Mouse (Mus musculus): ENCODE measurements at regions not wholly inside any gene's neighbourhood (a gene's known extent, or its start where the extent isn't known, plus 50 kb on each side); places are given as distances from the start of the nearest gene placed in this dataset.
"Not testable (repeated sequence)": the region's sequence is repeated elsewhere in the genome, so short reads cannot be mapped to it uniquely, and the experiment has no call there.

- no peak overlapping the region for H3K4me3 ChIP-seq (ENCODE audit: low read depth, low read length)
- DNase-seq (ENCODE audit: low spot score) (no peak), ATAC-seq (replicated peaks; ENCODE audit: insufficient number of reproducible peaks, low FRiP score, low TSS enrichment, low read depth) (no peak)
- H3K4me2 ChIP-seq (ENCODE audit: low read depth, low read length), result no peak overlapping the region
- no peak overlapping the region for H3K27ac ChIP-seq (replicated peaks; ENCODE audit: low read depth, low read length)
- no peaks in the 10 kb centered on the region for H3K36me3 ChIP-seq (replicated peaks; ENCODE audit: control insufficient read depth, insufficient read depth, low read depth, low read length)
- no peaks in the 10 kb centered on the region for H3K4me1 ChIP-seq (ENCODE audit: control insufficient read depth, insufficient read depth, low read length)
- WGBS, result 78% methylated on average over 5 of the region's 5 CpGs
- H3K9ac ChIP-seq (replicated peaks; ENCODE audit: low read length), result no peak overlapping the region
- no peaks in the 10 kb centered on the region for H3K9me3 ChIP-seq (replicated peaks; ENCODE audit: control insufficient read depth, low read length)
- H3K27me3 ChIP-seq (ENCODE audit: control insufficient read depth, insufficient read depth, low read length), result no peaks in the 10 kb centered on the region
Observed at GRCm38 (mm10) chr5:40882886-40883285, 825.1 kb downstream of the Rab28 start.

GRCm38 (mm10) chr5:40877756-40878155 is 830.2 kb downstream of the Rab28 start:
- Histone ChIP-seq H3K27me3 (ENCODE audit: control insufficient read depth, insufficient read depth, low read length) (no peaks in the 10 kb centered on the region), H3K4me1 (ENCODE audit: control insufficient read depth, insufficient read depth, low read length) (no peaks in the 10 kb centered on the region), H3K4me2 (ENCODE audit: low read depth, low read length) (no peak overlapping the region), H3K4me3 (ENCODE audit: low read depth, low read length) (no peak overlapping the region), H3K36me3 (replicated peaks; ENCODE audit: control insufficient read depth, insufficient read depth, low read depth, low read length) (no peaks in the 10 kb centered on the region), H3K27ac (replicated peaks; ENCODE audit: low read depth, low read length) (no peak overlapping the region), H3K9ac (replicated peaks; ENCODE audit: low read length) (no peak overlapping the region), H3K9me3 (replicated peaks; ENCODE audit: control insufficient read depth, low read length) (no peaks in the 10 kb centered on the region)
- no peak for ATAC-seq (replicated peaks; ENCODE audit: insufficient number of reproducible peaks, low FRiP score, low TSS enrichment, low read depth)
- no peak for DNase-seq (ENCODE audit: low spot score)
- 70% methylated on average over 3 of the region's 3 CpGs for WGBS

- H3K36me3 ChIP-seq (replicated peaks; ENCODE audit: control insufficient read depth, insufficient read depth, low read depth, low read length); H3K9ac ChIP-seq (replicated peaks; ENCODE audit: low read length); H3K27ac ChIP-seq (replicated peaks; ENCODE audit: low read depth, low read length); H3K9me3 ChIP-seq (replicated peaks; ENCODE audit: control insufficient read depth, low read length); DNase-seq (ENCODE audit: low spot score); H3K4me1 ChIP-seq (ENCODE audit: control insufficient read depth, insufficient read depth, low read length); ATAC-seq (replicated peaks; ENCODE audit: insufficient number of reproducible peaks, low FRiP score, low TSS enrichment, low read depth); H3K4me2 ChIP-seq (ENCODE audit: low read depth, low read length); H3K27me3 ChIP-seq (ENCODE audit: control insufficient read depth, insufficient read depth, low read length); H3K4me3 ChIP-seq (ENCODE audit: low read depth, low read length): not testable (repeated sequence)
- WGBS, result 89% methylated on average over 7 of the region's 7 CpGs
Observed at GRCm38 (mm10) chr5:40862349-40862748, 845.6 kb downstream of the Rab28 start.

All from embryonic facial prominence, embryonic 11.5 days (tissue).